Mouse (Mus musculus) right cerebral cortex, postnatal 4 days (tissue): ENCODE results near the gene Slc29a1.
A peak's percentile ranks its signal among the peaks of the same experiment; 100 is the strongest.

Experiments used
- DNase-seq: peaks from one replicate; pipeline ENCODE4 v3.0.0-alpha.2; 2022

The Slc29a1 gene

DNA sequence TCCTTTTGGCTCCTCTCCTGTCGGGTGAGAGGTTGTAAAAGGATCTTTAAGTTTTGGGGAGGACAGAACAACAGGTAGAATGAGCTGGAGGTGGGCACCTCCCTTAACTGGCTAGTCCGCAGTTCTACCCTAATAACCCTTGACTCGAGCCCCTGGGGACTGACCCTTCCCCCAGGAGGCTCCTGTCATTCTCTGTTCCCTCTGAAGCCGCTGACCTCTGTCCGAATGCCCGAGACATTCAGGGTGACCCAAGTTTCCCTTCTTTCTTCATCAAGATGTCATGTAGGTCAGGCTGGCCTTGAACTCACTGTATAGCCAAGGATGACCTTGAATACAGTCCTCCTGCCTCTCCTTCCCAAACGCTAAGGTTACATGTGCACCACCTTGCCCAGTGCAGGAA lies 11.0 kb downstream of the Slc29a1 start:
- no peak for DNase-seq

DNA sequence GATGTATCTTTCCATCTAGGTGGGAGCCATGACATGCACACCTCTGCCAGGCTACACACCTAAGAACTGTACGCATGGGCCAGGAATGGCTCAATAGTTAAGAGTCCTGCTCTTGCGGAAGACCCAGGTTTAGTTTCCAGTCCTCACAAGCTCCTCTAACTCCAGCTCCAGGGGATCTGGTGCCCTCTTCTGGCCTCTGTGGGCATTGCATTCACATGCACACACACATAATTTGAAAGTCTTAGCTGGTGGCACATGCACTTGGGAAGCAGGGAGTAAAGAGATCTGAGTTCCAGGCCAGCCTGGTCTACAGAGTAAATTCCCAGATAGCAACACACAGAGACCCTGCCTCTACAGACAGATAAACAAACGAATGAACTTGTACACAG lies 13.0 kb downstream of the Slc29a1 start:
- no peak for DNase-seq

DNA sequence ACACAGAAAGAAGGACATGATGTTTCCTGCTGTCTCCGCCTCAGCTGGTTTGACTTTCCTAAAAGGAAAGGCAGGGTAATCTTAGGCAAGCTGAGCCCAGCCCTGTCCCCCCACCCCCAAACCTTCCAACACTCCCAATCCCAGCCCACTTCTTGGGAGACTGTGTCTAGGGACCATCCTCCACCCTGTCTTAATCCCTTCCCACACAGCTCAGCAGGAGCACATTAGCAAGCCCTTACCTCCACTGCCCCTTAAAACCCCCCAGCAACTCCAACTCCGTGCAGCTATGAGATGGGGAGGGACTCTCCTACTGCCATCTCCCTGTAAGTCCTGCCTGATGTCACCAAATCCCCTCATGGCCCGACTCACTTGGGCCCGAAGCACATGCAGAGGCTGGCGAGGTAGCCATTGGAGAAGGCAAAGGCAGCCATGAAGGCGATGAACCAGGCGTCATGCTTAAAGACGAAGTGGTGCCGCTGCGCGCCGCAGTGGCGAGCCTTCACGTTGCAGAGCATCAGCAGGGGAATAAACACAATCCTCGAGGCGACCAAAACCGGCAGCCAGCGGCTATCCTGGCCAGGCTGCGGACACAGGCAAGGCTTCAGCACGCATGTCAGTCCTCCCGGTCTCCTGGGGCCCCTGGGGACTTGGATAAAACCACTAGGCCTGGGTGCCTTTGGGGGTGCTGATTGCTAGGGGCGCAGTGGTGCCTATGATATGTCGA lies 13.5 kb downstream of the Slc29a1 start:
- no peak for DNase-seq

DNA sequence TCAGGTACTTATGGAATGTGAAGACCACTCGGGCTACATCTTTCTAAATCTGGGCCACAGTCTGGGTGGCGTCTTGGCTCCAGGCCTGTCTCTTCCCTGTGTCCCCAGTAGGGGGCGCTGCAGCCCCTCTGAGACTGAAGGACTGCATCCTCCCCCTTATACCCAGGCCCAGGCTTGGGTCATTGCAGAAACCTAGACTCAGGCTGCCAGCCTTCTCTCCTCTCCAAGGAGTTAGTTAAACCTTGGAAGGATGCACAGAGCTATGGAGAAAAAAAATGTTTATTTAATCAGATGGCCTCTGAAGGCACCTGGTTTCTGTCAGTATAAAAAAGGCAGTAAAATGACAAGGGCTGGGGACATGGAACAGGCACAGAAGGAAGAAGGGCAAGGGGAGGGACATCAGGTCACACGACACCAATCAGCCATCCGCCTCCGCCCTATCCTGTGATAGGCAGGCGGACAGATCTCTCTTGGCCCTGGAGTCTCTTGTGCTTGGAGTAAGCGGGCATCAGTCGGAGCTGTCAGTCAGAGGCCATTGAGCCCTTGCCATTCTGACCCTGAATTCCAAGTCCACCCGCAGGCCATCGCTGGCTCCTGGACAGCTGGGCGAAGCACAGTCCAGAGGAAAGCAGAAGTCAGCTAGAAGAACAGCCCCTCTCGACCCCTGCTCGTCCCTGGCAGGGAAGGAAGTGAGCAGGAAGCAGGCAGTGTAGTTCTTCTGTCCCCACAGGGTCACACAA lies 14.3 kb downstream of the Slc29a1 start:
- peak; percentile 80 for DNase-seq

DNA sequence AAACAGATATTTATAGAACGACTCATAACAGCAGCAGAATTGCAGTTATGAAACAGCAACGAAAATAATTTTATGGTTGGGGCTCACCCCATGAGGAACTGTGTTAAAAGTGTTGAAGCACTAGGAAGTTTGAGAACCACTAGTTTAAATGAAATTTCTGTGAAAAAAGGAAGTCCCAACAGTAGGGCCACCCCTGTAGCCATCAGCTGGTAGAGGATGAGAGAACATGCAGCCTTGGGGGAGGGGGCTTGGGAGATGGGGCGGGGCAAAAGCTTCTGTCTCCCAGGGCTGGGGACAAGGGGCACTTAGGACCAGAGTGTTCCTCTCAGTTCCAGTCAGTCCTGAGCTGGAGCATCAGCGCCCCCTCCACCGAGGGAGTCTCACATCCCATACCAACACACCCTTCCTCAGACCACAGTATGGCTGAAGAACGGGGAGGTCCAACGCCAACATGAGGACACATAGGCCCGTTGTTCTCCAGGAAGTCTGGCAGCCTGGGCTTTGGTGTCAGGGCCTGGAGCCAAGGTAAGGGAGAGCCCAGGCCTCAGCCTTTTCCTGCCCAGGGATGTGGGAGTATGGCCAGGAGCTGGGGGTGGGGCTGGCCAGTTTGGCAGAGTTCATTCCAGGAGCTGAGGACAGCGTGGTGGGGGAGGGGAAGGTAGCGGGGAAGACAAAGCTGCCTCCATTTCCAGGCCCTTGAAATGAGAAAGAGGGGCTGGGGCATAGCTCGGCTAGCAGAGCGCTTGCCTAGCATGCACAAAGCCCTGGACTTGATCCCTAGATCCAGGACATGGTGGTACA lies 15.1 kb downstream of the Slc29a1 start:
- peak; percentile 74 for DNase-seq

DNA sequence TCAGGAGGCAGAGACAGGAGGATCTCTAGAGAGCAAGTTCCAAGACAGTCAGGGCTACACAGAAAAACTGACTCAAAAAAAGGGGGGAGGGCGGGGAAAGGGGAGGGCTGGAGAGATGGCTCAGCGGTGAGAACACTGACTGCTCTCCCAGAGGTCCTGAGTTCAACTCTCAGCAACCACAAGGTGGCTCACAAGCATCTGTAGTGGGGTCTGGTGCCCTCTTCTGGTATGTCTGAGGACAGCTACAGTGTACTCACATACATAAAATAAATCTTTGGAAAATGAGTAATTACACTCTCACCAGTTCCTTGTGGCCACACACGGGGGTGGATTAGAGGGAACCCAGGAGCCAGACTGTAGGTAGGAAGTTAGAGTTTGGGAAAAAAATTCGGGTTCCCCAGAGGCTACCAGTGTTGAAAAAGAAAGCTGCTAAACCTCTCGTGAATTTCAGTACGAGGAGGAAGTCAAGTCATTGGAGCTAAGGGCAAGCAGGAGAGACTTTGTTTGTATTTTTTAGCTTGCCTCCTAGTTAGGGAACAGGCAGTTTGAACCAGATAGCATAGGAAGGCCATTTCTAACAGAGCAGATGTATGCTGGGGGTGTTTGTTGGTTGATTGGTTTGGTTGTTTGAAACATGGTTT lies 16.6 kb downstream of the Slc29a1 start:
- no peak for DNase-seq

DNA sequence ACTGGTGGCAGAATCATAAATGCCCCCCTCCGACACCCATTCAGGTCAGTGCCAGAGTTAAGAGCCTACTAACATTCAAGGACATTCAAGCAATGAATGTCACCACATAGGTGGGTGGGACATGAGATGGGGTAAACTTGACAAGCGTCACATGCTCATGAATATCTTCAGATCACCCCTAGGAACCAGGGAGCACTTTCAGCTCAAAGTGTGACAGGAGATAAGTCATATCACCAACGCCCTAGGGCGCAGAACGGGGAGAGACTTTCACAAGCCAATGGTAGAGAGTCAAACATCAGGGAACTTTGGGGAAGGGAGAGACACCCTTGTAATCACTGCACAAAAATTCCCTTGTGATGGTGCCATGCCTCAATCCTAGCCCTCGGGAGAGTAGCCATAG lies 17.2 kb downstream of the Slc29a1 start:
- DNase-seq = no peak

DNA sequence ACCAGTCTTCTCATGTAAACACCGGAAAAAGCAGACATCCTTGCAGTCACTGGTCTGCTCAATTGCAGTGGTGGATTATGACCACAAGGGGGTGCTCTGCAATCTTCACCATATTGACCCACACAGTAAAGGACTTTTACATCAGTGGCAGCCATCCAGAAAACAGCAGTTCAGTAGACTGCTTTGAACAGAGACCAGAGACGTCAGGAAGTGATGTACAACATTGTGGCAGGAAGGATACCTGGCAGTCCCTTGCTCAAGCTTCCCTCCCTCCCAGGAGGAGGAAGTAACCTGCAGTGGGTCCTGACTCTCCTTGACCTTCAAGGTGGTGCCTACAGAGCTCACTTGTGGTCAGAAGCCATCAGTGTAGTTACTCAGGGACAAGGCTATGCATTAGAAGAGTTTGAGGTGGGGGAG lies 17.8 kb downstream of the Slc29a1 start:
- DNase-seq = peak; percentile 58

DNA sequence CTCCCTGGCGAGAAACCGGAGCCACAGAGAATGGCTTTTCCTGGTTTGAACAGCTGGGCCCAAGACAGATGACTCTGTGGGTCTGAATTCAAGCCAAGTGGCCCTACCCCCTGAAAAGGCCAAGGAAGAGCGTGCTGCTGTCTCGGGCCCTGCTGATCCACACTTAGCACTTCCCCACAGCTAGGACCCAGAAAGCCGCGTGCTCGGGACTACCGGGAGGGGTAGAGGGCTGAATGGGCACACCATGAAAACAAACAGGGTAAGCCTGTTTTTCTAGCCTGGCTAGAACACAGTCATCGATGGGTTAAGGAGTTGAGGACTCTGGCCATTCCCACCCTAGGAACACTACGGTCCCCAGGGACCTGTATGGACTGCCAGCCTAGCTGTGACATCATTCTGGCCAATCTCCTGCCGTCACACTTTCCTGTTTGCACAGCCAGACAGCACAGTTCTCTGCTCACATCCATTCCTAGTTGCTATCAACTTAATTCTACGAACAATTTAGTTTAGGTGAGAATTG lies 18.4 kb downstream of the Slc29a1 start:
- no peak for DNase-seq

DNA sequence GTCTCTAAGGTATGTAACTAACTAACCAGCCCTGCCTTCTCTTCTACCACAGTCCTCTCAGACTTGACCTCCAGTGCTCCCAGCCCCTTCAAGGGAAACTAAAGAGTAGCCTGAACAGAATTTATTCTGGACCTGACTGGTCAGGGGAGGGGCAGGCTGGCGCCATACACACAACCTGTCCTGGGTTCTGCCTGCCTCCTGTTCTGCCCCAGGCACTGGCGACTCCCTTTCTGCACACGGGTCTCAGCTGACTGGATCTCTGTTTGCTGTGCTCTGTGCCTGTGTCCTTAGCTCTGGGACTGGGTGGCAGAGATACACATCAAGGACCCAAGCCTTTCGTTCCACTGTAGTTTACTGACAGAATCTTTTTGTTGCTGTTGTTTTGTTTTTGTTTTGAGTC lies 19.9 kb downstream of the Slc29a1 start:
- no peak for DNase-seq

DNA sequence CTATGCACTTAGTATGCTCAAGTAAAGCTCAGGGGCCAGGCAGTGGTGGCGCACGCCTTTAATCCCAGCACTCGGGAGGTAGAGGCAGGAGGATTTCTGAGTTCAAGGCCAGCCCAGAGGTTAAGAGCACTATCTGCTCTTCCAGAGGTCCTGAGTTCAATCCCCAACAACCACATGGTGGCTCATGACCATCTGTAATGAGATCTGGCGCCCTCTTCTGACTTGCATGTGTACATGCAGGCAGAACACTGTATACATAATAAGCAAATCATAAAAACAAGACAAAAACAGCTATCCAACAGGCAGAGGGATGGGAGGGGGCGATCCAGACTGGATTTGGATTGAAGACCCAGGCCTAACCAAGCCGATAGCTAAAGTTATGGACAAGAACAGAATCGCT lies 20.6 kb downstream of the Slc29a1 start:
- no peak for DNase-seq

DNA sequence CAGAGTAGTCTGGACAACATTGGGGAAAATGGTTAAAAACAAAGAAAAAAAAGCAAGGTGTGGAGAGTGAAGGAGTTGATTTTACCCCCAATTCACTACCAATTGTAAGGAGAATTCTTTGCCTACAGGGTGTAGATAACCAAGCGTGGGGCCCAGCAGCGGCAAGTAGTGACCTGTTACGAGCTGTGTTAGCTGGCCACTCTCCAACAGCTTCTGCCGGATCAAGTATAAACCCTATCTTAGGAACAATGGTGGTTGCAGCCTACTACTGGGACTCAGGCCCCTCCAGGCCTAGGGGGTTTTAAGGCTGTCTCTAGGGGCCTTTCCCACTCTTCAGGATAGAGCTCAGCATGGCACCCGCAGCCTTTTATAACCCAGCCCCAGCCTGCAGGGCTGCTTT lies 21.2 kb downstream of the Slc29a1 start:
- no peak for DNase-seq

DNA sequence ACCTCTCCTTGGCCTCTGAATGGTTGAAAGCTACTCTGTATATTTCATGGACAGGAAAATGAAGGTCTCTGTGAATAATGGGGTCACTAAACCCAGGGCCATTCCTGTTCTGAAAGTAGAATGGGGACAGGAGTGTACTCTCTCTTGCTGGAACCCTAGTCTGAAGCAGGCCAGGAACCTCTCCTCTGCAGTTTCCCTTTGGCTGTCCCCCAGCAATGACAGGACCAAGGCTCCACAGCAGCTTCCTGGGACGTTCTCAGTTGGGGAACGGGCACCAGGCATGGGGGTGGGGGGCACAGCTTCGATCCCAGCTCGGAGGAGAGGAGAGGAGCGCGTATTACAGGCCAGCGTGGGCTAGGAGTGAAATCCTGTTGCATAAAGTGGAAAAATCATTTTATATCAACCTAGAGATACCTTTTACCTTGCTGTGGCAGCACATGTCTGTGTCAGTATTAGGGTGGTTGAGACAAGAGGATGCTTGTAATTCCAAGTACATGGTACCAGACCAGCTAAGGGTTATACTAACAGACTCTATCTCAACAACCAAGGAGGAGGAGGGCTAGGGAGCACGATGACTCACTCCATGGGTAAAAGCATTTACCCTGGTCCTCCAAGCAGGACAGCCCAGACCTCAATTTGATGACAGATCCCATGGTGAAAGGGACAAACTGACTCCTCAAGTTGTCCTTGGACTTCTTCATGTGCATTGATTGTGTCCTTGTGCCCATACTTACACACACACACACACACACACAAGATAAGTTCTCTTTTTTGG lies 24.1 kb downstream of the Slc29a1 start:
- no peak for DNase-seq

DNA sequence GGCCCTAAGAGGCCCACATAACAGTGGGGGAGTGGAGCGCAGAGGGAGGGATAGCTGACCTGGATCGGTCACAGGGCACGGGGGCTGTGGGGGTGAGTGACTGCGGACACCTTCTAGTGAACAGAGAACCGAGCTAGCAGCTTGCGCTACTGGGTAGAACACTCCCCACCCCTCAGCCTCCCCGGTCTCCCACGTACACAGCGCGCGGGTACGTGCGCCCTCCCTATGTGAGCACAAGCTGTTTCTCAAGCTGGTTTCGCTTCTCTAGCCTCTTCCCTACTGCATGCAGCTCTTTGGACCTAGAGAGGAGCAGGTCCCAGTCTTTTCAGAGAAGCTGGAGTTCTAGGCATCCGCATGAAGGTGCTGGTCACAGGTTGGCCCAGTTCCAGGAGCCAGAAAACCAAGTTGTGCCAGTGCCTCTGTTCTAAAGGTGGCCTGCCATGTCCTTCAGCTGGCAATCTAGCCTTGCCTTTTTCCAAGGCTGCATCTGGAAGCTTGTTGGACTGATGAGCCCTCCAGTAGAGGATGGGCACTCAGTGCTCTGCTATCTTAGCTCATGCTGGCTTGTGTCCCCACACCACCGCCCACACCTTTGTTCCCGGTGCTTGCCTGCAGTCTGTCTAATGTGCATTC lies 25.2 kb downstream of the Slc29a1 start:
- peak; percentile 77 for DNase-seq

DNA sequence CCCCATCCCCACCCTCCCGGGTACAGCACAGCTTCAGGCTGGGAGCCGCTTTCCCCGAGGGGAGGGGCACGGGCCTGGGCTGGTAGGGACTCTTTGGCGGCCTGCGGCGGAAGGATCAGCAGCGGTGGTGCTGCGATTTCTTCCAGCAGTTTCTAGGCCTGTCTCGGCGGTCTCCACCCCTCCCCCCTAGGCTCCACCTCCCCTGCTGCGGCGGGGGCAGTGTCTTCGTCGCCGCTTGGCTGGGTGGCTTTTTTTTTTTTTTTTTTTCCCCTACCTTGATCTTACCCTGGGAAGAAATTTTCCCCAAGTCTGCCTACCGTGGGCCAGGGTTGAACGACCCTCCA lies 25.7 kb downstream of the Slc29a1 start:
- DNase-seq = peak; percentile 97

DNA sequence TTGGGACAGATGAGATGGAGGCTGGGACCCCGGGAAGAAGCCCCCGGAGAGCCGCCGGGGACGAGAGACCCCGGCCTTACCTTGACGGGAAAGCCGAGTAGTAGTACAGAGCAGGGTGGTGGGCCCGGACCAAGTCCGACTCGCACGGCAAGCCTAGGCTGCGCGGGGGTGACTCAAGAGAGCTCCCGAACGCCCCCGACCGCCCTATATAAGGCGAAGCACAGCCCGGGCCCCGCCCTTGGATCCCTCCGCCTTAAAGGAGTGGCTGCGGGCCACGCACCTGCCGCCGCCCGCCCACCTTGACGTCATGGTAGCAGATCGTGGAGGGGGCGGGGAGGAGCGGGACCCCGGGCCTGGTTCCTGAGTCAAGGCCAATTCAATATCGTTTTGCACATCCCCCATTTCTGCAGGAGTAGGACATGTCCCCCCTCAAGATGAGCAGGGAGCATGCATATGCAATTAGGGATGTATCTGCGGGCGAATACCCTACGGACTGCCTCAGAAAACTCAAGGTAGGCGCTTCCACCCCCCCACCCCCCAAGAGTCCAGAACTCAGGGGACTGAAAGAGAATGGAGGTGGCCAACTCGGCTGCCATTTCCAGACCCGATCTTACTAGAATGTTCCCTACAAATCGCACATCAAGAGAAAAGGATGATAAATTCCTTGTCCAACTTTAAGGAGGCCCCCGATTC lies 26.2 kb downstream of the Slc29a1 start, which contains the start of gene Hsp90ab1:
Gene Hsp90ab1, minus strand, starts transcription at position 185 of the 693 bp plus-strand sequence.
- peak; percentile 99 for DNase-seq

DNA sequence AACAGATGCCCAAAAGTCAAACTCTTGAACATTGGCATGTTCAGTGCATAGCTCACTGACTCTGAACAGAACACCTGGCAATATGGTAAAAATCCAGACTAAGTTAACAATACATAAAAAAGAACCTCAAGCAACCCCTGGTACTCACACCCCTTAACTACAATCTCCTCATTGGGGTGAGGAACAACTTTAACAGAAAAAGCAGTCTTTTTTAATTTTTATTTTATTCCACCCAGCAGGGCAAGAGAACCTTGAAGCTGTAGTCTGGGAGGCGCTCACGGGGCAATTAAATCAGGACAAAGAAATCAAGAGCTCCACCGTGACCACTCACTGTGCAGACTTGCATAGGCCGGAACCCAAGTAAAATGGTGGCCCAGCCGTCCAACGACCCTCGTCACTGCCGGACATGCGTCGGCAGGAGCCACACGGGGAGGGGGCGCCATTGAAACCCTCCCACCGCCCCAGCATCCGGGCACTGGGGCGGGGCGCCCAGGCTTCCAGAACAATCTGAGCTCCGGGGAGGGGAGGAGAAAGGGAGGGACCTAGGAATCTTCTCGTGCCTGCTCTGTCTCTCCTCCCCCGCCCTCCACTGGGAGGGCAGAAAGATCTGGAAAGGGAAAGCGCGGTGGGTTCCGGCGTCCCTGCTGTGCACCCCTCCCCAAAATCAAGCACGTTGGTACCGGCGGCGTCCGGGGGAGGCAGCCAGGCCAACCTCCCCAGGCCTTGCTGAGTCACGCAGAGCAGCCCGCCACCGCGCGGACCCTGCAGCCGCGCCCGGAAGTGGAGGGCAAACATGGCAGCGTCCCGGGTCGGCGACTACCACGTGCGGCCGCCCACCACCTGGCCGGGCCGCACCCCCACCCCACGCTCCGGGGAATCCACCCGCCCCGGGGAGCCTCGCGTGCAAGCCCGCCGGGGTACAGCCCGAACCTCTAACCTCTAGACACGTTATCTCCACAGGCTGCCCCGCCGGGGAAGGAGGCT lies 27.0 kb downstream of the Slc29a1 start:
- peak; percentile 76 for DNase-seq

DNA sequence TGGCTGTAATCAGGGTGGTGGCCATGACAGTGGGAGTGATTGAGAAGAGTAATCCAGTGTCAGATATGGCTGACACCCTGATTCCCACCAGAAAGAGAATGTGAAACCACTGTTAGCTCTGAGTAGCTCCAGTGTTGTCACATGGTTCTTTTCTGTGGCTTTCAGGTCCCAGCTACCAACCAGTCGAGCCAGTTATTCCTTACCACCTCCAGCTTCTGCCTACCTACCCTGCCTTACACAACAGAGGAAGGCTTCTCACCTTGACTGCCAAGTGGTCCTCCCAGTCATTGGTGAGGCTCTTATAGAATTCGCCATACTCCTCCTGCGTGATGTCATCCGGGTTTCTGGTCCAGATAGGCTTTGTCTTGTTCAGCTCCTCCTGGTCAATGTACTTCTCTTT lies 29.4 kb downstream of the Slc29a1 start:
- no peak for DNase-seq

DNA sequence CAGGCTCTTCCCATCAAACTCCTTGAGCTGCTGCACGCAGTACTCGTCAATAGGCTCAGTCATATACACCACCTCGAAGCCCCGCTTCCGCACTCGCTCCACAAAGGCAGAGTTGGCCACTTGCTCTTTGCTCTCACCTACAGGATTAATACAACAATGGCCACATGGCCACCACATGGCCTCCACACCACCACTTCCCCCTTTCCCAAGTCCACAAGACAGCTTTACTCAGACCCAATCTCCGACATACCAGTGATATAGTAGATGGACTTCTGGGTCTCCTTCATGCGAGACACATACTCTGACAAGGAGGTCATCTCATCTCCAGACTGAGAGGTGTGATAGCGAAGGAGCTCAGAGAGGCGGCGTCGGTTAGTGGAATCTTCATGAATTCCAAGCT lies 30.4 kb downstream of the Slc29a1 start:
- no peak for DNase-seq

DNA sequence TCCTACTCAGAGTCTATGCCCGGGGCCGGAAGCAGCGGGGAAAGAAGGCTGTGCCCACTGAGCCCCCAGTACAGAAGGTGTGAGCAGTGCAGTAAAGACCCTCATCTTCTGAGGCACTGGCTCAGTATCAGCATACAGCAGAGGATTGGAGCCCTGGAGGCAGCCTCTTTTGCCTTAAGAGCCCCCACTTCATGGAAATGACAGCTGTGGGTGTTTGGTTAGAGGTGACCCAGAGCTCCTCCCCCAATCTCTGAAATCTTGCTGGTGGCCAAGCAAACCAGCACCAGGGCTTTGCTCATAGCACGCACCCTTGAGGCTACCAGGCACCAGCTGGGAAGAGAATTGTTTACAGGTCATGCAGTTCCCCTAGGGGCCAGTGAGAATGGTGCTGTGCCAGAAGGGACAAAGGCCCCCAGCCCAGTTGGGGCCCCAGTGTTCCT lies 32.2 kb downstream of the Slc29a1 start:
- no peak for DNase-seq
